Mouse (Mus musculus) c-Kit-negative CD71-positive TER-119-positive erythroid progenitor cells, embryonic 14.5 days (primary cell): Measurements from ENCODE around the gene Ankrd2.
A peak's percentile ranks its signal among the peaks of the same experiment; 100 is the strongest.

Experiments
- DNase-seq: peaks from one replicate; pipeline ENCODE4 v3.0.0-alpha.2; 2013; ENCODE audit warnings: low read depth, low spot score

Ankrd2 gene

GRCm38 (mm10) chr19:42090637-42091141 lies 54.9 kb downstream of the Ankrd2 start:
- peak; percentile 6 for DNase-seq
